Mouse (Mus musculus) adipocyte (in vitro differentiated cells): ENCODE results near the gene Cdk5rap3.

ENCODE experiments used
- DNase-seq: peaks from one replicate; pipeline ENCODE4 v3.0.0-alpha.2; 2016; ENCODE audit warnings: low spot score

Cdk5rap3 gene

DNA sequence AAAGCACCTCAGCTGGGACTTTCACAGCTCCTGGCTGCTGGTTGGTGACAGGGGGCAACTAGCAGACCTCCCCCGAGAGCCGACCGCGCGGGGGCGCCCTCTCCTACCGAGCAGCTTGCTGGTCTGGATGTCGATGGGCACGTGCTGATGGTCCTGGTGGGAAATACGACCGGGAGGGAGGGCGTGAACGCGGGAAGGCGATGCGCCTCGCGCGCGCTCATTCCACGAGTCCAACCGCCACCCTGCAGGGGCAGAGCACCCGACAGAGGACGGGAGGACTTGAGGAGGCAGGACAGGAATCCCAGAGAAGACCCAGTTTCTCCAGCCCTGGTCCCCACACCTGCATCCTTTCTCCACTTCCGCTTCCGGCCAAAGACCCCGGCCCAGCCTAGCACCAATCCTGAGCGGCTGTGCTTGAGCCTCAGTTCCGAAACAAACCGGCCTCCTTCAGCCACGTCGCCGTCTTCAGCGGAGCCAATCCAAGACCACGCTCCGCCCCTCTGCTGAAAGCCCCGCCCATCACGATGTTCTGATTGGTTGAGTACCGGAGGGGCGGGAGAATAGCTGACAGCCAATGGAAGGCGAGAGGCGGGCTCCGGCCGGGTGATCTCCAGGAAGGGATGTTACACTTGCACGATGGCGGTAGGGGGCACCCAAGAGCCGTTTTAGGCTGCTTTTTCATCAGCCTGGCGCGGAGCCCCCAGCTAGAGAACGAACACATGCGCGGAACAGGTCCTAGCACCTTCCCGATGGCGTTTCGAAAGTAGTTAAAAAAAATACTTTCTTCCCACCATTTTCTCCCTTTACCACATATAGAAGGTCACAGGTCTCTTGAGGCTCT, at the start of gene Cdk5rap3:
Gene Cdk5rap3 (minus strand): TSS at position 453 of the 841 bp plus-strand sequence.
- DNase-seq, result peak; percentile 99

DNA sequence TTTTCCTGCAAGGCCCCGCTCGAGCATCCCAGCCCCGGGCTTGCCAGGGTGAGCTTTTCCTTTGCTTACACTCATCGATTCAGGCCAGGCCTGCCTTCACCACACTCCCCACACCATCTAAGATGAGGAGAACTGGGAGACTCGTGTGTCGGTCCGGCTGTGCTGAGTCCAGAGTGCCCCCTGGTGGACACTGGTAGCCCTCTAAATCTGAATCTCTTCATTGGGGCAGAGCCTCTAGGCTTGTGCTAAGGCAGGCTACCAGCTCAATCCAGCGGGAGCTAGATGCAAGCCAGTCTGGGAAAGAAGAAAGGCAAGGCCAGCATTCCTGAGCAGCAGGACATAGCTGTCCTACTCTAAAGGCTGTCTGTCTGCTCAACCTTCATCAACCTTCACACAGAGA, 47.3 kb upstream of the Cdk5rap3 start:
- peak; percentile 96 for DNase-seq

DNA sequence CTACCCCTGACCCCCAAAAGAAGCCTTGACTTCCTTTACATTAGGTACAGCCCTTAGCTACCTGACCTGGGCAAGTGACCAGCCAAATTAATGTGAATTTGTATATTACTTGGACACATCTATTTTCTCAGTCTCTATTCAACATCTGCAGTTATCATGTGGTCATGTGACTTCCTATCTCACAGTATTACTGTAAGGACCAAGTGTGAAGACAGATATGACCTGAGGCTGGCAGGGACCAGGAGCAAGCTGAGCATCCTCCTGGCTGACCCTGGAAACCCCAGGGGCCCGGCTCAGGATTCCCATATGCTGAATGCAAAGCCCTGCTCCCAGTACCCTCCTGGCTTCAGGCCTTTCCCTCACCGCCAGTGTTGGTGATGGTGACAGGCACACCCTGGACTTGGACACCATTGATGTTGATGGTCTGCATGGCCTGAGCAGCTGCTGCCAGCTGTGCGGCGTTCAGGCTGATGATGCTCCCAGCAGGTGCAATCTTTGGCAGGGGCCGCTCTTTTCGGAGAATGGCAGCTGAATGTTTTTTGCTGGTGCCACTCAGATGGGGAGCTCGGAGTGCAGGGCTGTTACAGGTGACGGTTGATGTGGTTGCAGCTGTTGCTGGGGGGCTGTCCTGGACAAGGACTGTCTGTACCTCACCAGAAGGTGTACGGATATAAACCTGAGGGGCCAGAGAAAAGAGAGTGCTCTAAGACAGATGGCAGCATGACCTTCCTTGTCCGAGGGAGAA, 40.9 kb upstream of the Cdk5rap3 start:
- DNase-seq, result no peak

DNA sequence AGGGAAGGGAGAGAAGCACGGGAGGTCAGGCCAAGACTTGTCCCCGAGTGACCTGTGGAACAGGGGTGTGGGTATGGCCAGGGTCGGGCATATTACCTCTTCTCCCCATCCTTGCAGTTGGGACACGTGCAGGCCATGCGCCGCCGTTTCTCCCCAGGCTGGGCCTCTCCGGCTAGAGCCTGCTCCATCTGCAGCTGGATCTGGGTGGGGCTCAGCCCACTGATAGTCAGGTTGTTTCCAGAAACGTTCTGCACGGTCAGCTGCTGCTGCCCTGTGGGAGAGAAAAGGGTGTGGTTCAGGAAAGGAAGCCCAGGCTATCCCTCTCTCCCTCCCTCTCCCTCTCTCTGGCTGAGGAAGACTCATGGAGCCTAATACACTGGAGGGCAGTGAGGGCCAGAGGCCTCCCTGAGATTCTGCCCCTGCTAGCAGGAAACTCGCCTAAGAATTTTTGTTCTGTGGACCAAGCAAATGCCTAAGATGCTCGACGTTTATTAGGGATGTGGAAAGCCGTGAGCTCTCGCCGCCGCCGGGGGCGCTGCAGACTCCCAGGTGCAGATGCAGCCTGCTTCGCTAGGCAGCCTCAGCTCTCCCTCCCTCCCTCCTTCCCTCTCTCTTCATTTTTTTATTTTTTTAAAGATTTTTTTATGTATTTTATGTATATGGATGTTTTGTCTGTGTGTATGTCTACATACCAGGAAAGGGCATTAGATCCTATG, 39.9 kb upstream of the Cdk5rap3 start:
- DNase-seq, result no peak

DNA sequence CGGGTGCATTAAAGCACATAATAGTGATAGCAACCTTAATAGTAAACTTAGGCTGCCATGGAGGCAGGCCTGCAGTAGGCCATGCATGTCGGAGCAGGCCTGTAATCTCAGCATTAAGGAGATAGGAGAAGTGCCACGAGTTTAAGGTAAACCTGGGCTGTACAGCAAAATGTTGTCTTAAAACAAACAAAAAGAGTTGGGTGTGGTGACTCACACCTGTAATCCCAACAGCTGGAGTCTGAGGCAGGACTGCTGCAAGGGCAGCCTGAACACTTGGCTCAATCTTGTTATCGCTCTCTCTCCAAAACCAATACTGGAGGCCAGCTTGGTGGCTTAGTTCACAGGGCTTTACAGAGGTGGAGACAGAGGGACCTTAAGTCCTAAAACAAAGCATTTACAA, 38.8 kb upstream of the Cdk5rap3 start:
- no peak for DNase-seq

DNA sequence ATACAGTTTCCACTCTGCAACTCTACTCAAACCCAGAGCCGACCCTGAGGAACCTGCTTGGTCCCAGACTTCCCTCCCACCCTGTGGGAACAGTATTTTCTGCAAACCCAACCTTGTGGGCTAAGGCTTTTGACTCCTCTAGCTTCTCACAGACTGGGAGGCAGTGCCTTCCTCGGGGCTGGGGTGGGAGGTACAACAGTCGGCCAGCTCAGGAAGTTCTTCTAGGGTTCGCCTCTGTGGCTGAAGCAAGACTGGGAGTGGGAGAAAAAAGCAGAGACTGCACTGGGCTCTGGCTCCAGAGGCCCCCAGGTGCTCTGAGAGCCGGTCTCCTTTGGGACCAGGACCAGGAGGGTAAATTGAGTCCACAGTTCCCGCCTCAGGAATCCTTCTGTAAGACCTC, 36.6 kb upstream of the Cdk5rap3 start:
- no peak for DNase-seq

DNA sequence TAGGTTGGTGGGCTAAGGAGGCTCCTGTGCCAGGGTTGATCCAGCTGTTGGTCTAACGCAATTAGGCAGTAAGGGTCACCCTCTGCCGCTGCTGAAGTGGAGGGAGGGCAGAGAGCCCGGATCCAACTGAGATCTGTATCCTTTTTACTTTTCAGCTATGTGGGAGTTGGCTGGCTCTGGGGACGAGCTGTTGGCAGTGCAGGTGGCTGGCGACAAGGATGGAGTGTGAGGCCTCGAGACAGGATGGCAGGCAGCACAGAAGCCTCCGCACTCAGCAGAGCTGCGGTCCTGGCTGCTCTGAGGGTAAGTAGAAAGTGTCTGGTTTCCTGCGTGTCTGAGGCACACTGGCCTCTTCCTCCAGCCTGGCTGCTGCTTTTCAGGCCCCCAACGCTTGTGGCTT, 36.1 kb upstream of the Cdk5rap3 start:
- DNase-seq, result no peak

DNA sequence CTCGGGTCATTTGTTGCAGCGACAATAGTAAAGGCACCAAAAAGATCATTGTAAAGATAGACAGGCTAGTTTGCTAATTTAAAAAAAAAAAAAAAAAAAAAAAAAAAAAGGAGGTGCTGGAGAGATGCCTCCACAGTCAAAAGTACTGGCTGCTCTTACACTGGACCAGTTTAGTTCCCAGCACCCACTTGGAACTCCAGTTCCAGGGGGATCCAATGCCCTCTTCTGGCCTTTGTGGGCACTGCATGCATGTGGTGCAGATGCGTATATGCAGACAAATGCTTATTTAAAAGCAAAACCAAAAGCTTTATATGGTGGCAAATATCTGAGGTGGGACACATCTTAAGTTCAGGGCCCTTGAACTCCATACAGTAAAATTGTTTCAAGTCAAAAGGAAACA, 34.5 kb upstream of the Cdk5rap3 start:
- DNase-seq, result no peak

DNA sequence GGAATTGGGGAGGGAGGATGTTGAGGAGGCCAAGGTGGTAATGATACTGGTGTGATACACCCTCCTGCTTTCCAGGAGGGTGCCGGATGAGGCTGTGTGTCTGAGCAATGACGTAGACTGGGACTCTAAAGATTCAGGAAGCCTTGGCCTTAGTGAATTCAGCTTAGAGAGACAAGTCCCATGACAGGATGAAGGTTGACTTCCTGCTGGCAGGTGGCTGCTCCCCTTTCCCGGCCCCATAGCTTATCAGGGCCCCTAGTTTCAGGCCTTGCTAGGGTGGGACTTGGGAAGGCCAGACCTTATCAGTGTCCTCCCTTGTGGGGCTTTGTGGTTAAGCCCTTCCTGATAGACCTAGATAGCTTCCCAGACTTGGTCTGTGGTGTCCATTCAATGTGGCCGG, 31.6 kb upstream of the Cdk5rap3 start:
- no peak for DNase-seq

DNA sequence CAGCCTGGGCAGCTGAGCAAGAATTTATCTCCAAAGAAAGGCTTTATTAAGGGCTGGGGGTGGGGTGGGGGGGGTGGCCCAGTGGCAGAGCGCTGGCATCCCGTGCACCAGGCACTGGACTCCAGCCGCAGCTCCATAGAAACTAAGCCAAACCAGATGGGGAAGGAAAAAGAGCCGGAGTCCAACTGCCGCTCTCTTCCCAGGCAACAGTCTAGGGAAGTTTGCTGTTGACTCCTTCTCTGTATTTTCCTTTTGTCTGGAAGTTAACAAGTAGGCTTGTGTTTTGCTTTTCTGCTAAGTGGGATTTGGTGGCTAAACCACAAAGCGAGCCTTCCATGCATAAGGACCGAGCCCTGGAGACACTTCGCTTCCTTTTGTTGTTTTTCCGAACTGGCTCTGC, 30.2 kb upstream of the Cdk5rap3 start:
- DNase-seq, result no peak

DNA sequence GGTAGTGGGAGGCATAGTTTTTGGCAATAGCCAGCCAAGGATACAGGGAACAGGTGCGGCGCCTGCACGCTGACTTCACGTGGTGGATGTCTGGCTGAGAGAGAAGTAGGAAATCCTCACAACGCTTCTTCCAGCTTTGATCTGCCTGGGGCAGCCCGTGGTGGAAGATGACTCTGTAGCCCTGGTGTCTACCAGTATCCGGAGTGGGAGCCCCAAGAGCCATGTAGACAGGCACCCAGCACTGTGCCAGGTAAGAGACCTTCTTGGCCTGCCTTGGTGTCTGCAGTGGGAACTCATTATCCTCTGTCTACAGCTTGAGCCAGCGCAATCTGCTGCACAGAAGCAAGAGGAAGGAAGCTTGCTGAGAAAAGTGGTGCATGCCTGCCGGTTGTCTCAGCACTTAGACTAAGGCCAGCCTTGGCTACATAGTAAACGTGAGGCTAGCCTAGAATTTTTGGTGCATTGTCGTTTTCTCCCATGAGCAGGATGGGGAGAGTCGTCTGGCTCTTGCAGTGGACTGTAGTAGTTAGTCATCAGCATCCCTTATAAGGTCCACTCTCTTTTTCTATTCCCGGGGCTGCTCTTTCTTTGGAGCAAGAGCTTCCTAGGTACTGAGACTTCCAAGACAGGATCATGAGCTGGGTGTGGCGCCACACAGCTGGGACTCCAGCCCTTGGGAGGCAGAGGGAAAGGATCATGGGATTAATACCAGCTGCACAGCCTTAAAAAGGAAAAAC, 28.7 kb upstream of the Cdk5rap3 start:
- DNase-seq, result no peak

DNA sequence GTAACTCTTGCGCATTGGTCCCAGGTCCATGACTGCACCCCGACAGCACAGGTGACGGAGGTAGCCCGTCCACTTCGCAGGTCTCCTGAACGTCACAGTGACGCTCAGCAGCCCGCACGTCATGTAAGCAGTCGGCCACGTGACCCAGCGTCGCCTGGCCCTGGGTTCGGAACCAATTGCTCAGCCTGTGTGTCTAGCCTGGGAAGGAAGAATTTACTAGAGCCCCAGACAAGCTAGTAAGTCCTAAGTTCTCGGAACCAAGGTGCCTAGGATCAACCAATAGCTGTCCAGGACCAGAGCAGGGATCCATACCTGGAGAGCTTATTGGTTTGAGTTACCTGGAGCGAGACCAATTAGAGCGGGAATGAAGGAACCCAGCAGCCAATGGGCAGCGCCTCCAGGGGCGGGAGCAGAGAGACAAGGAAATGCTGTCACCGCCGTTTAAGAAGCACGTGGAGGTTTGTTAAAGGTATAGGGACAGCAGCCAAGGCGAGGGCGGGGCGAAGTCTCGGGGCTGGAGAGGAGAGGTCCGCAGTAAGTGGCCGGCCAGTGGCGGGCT, 27.5 kb upstream of the Cdk5rap3 start, which contains the start of gene Pnpo:
Gene Pnpo (minus strand): TSS at position 241 of the 559 bp plus-strand sequence.
- DNase-seq, result peak; percentile 99

DNA sequence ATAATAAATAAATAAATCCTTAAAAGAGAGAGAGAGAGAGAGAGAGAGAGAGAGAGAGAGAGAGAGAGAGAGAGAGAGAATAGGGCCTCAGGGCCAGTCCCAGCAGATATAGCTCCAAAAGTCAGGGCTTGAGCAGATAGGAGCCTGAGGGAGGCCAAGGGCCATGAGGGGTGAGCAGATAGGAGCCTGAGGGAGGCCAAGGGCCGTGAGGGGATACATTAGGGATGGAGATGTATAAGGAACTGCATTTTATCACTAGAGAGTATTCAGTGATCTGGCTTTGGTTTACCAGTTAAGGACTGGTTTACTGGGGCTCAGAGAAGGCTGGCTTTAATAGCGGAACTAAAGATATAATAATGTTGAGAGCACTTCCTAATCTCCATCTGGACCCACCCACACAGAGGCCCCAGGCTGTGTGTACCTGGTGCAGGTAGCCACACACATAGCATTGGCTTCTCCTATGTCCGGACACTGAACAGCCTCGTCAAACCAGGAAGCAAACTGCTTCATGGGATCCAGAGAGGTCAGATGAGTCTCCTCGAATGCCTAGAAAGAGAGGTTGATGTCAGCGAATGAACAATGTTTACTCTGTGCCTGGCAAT, 25.8 kb upstream of the Cdk5rap3 start:
- DNase-seq, result no peak

DNA sequence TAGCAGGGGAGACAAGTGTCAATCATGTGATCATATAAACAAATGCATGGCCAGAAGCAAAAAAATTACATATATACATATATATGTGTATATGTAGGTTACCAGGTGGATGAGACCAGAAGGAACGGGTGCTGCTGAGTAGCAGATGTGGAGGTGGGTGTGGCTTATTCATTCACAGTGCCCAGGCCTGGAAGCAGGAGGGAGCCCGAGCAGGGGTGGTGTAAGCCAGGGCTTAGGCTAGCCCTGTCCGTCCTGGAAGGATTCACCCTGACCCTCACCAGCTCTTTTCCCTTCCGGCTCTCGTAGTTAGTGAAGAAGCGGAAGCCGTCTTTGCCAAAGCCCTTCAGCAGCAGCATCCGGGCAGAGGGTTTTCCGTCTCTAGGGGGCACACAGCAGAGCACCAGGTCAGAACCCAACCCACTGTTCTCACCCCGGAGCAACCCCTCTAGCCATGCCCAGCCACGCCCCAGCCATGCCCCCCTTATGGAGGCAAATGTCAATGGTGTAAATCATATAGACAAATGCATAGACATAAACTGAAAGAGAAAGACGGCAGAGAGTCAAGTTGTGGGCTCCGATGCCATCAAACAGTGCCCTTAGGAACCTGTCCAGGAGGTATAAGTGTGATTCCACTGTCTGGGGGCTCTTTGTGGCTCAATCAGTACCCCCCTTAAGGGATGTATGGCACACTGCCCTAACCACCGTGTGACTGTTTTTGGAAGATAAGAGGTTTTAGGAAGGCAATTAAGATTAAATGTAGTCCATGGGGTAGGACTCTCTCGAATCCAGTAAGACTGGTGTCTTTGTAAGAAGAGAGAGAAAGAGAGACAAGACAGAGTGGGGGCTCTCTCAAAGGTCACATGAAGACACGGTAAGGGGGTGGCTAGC, 24.5 kb upstream of the Cdk5rap3 start:
- DNase-seq, result no peak

DNA sequence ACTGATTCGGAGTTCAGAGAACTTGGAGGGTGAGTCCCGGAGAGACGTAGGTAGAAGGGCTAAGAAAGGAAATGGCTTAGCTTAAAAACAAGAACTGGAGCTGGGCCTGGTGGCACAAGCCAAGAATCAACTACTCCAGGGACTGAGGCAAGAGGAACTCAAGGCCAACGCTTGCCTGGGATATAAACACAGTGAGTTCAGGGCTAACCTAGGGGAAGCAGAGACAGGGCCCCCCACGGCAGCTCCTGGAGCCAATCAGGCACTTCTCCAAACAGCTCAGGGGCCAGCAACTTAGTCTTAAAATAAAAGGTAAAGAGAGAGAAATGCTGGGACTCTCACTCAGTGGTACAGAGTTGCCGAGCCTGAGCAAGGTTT, 22.1 kb upstream of the Cdk5rap3 start:
- no peak for DNase-seq

DNA sequence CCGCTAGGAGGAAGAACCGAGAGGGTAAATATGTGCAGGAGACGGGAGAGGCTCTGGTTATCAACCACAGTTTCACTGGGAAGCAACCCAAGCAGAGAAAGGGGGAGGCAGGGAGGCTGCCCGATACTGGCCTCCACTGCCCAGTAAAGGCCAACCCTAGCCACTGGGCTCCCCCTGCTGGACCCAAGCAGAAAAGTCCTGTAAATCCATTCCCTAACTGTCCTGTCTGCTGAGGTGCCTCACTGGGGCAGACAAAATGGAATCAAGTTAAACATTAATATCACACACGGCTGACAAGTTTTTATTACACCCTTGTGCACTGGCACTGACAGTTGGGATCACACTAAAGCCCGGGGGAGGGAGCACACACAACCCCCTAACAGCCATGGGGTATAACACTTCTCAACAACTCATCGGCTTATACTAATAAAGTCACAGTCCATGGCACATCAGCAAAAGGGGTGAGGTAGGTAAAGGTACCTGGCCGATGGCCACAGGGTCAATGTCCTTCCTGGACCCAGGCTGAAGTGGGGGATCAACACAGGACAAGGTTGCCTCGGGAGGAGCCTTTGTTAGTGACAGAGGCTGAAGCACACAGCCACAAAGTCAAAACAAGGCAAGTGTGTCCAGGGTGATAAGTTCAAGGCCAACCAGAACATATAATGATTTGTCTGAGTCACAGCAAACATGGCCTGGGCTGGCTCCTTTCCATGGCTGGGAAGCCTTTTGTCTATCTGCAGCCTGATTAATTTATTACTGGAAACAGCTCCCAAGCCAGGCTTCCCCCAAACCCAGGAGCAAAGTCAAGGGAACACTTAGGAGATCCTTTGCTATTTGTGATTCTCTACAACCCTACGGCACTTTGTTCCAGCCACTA, 21.5 kb upstream of the Cdk5rap3 start:
- peak; percentile 90 for DNase-seq

DNA sequence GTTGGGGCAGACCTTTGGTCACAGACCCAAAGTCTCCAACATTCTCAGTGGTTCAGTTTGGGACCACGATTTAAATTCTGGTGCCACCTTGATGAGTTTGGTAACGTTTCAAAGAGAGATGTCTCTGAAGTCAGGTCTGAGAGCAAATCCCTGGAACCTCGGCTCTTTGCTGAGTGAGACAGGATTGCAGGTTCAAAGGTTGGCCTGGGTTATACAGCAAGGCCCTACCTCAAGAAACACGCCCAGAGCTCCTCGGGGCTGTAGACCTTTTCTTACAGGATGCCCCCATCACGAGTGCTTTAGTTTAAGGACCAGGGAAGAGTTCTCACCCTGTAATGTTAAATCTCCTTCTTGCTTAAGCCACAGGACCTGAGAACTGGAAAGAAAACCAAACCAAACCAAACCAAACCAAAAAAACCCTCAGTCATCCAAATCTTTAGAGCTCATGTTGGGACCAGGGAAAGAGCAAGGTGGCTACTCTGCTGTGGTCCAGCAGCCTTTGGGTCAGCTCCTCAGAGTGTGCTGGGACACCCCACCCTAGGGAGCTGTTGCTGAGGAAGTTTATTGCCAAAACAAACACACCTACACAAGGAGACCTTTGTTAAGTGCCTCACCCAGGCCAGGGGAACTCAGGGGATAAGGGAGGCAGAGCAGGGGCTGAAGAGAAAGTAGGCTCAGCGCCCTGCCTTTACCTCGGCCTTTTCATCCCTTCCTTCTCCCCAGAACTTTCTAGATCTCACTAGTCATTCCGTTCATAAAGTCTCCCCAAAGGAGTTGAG, 19.8 kb upstream of the Cdk5rap3 start:
- no peak for DNase-seq

DNA sequence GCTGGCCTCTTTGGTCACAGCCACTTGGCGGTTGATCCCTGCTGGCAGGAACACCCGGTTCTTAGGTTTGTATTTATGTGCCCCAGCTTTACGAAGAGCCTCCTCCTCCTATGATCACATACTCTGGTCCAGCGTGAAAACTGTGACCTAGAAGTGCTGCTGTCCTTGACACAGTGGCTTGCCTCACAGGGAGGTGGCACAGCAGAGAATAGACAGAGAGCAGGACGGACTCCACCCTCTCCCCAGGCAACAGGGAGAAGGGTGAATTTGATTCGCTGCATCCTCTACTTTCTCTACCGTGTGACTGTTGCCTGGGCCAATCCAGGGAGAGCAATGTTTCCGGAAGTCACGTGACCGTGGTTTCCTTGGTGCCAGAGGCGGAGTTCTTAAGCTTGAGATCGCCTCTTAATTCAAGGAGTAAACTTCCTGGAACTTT, 18.6 kb upstream of the Cdk5rap3 start:
- DNase-seq, result peak; percentile 65
